Mouse (Mus musculus) forebrain, embryonic 14.5 days (tissue): ENCODE results near the gene Sp7. TPM values are rescaled to one million over a fixed set of nuclear protein-coding genes. Genes with fewer than 3 reads are reported as not detected.

Experiments
- ATAC-seq: fragments of 200-750 bp; cut with Nextera tagmentation; 2 replicates; pipeline ENCODE4 v1.8.0; 2017; ENCODE audit warnings: mild to moderate bottlenecking, moderate library complexity
- DNase-seq: peaks from one replicate; pipeline ENCODE4 v3.0.0-alpha.2; 2015; ENCODE audit warnings: low spot score
- H3K27ac ChIP-seq: fragments of 300-500 bp; sonication (generic); 2 replicates; pipeline ENCODE4 v1.5.1; 2014; ENCODE audit warnings: low read depth, mild to moderate bottlenecking, control low read depth, low read length, moderate library complexity
- H3K27me3 ChIP-seq: fragments of 300-500 bp; sonication (generic); replicated peaks from 2 replicates; pipeline ENCODE4 v1.6.1; 2014; ENCODE audit warnings: low read length, control low read depth, mixed read lengths; ENCODE audit not compliant: control insufficient read depth, insufficient read depth
- H3K36me3 ChIP-seq: fragments of 300-500 bp; sonication (generic); 2 replicates; pipeline ENCODE4 v1.6.1; 2014; ENCODE audit warnings: low read length, control low read depth; ENCODE audit not compliant: control insufficient read depth, insufficient read depth
- H3K4me1 ChIP-seq: fragments of 300-500 bp; sonication (generic); 2 replicates; pipeline ENCODE4 v1.6.1; 2014; ENCODE audit warnings: antibody characterized with exemption, low read length, control low read depth; ENCODE audit not compliant: control insufficient read depth, insufficient read depth
- H3K4me2 ChIP-seq: fragments of 300-500 bp; sonication (generic); 2 replicates; pipeline ENCODE4 v1.6.1; 2014; ENCODE audit warnings: mild to moderate bottlenecking, control low read depth, low read length
- H3K4me3 ChIP-seq: fragments of 300-500 bp; sonication (generic); 2 replicates; pipeline ENCODE4 v1.5.1; 2014; ENCODE audit warnings: low read depth, low read length, control low read depth
- H3K9ac ChIP-seq: fragments of 300-500 bp; sonication (generic); 2 replicates; pipeline ENCODE4 v1.6.1; 2014; ENCODE audit warnings: mild to moderate bottlenecking, low read length, control low read depth, moderate library complexity
- H3K9me3 ChIP-seq: fragments of 300-500 bp; sonication (generic); replicated peaks from 2 replicates; pipeline ENCODE4 v1.6.1; 2016; ENCODE audit warnings: low read length, control low read depth, mixed read lengths; ENCODE audit not compliant: control insufficient read depth
- WGBS: fragments of 180-500 bp; shearing (Covaris S2); extraction: QIAGEN DNeasy Blood & Tissue Kit; methylation state at CpG from one replicate; pipeline ENCODE4 v1.1.7; 2014; 5-methylcytosine and 5-hydroxymethylcytosine counted together
- polyA plus RNA-seq: library from polyadenylated mRNA; unstranded; fragments of >200 nt; fragmentation: Nextera tagmentation; extraction: Ambion mirVana; gene quantifications from 2 replicates; pipeline ENCODE4 v1.2.1, GENCODE M21; 2014

The Sp7 gene
- polyA plus RNA-seq, 1 experiment from 2014 or later: 0.39 TPM

- no peak for ATAC-seq
Observed at GRCm38 (mm10) chr15:102316263-102316662, 50.7 kb downstream of the Sp7 start.

GRCm38 (mm10) chr15:102315292-102315691 is 51.7 kb downstream of the Sp7 start:
- Histone ChIP-seq H3K36me3 (peaks cover 65% of the 10 kb centered on the region), H3K4me1 (no peaks in the 10 kb centered on the region), H3K9me3 (no peaks in the 10 kb centered on the region), H3K9ac (no peak overlapping the region), H3K4me2 (no peak overlapping the region), H3K27ac (no peak overlapping the region), H3K27me3 (no peaks in the 10 kb centered on the region), H3K4me3 (no peak overlapping the region)
- DNase-seq: no peak
- no peak for ATAC-seq
- WGBS: 92% methylated on average over 8 of the region's 8 CpGs

More at GRCm38 (mm10) chr15:102316263-102316662, 50.7 kb downstream of the Sp7 start:
- WGBS: 88% methylated on average over 6 of the region's 6 CpGs
- peak; percentile 67 for DNase-seq
- Histone ChIP-seq H3K4me2 (no peak overlapping the region), H3K36me3 (peaks cover 67% of the 10 kb centered on the region), H3K27me3 (no peaks in the 10 kb centered on the region), H3K9ac (no peak overlapping the region), H3K4me1 (no peaks in the 10 kb centered on the region), H3K27ac (no peak overlapping the region), H3K4me3 (no peak overlapping the region), H3K9me3 (no peaks in the 10 kb centered on the region)

- Histone ChIP-seq H3K4me2 (no peak overlapping the region), H3K9ac (no peak overlapping the region), H3K4me1 (no peaks in the 10 kb centered on the region), H3K9me3 (no peaks in the 10 kb centered on the region), H3K4me3 (no peak overlapping the region), H3K27me3 (no peaks in the 10 kb centered on the region), H3K27ac (no peak overlapping the region), H3K36me3 (peaks cover 75% of the 10 kb centered on the region)
- no peak for ATAC-seq
- no peak for DNase-seq
Observed at GRCm38 (mm10) chr15:102311489-102311888, 55.5 kb downstream of the Sp7 start.

GRCm38 (mm10) chr15:102310074-102310845 is 56.7 kb downstream of the Sp7 start:
- WGBS: 89% methylated on average over 10 of the region's 10 CpGs
- Histone ChIP-seq H3K36me3 (peaks cover 76% of the 10 kb centered on the region), H3K27ac (no peak overlapping the region), H3K4me1 (no peaks in the 10 kb centered on the region), H3K9me3 (no peaks in the 10 kb centered on the region), H3K9ac (no peak overlapping the region), H3K4me2 (no peak overlapping the region), H3K4me3 (no peak overlapping the region), H3K27me3 (no peaks in the 10 kb centered on the region)
- DNase-seq (no peak), ATAC-seq (no peak)

DNA sequence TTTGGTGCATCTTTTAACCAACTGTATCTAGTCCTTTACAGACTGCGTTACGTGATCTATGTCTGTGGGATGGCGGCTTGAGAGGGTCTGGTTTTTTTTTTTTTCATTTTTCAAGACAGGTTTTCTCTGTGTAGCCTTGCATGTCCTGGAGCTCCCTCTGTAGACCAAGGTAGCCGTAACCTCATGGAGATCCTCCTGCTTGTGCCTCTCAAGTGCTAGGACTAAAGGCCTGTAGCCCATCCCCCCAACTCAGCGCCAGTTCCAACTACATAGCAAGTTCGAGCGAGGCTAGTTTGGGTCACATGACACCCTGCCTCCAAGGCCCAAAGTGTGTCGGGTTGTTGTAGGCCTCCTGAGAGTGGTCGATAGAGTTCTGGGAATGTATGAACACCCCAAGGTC is 58.3 kb downstream of the Sp7 start:
- peaks cover 72% of the 10 kb centered on the region for H3K36me3 ChIP-seq

More for the DNA sequence above, 58.3 kb downstream of the Sp7 start:
- Histone ChIP-seq H3K9ac (no peak overlapping the region), H3K27ac (no peak overlapping the region), H3K9me3 (no peaks in the 10 kb centered on the region), H3K27me3 (no peaks in the 10 kb centered on the region), H3K4me1 (no peaks in the 10 kb centered on the region), H3K4me2 (no peak overlapping the region), H3K4me3 (no peak overlapping the region)
- DNase-seq: no peak
- WGBS: 88% methylated on average over 9 of the region's 9 CpGs
- no peak for ATAC-seq

Other genes starting within 250 kb of the Sp7 start
- 20.9 and 28.1 TPM in 2 replicates for gene Spryd3, start 230.9 kb downstream of the Sp7 start, polyA plus RNA-seq
- 1.3 and 1.6 TPM in 2 replicates for gene Igfbp6, start 222.8 kb downstream of the Sp7 start, polyA plus RNA-seq
- gene Soat2, start 216.7 kb downstream of the Sp7 start, polyA plus RNA-seq: not detected in 2 replicates
- gene Zfp740, start 163.9 kb downstream of the Sp7 start, polyA plus RNA-seq: 52.1 and 60.4 TPM in 2 replicates
- gene Csad, start 162.5 kb downstream of the Sp7 start, polyA plus RNA-seq: 23.3 and 25.6 TPM in 2 replicates
- gene Itgb7, start 135.2 kb downstream of the Sp7 start, polyA plus RNA-seq: 0.38 and 0.49 TPM in 2 replicates
- 4.0 and 5.3 TPM in 2 replicates for gene Rarg, start 109.7 kb downstream of the Sp7 start, polyA plus RNA-seq
- not detected in 2 replicates for gene Gm9918, start 96.6 kb downstream of the Sp7 start, polyA plus RNA-seq
- 43.8 and 48.8 TPM in 2 replicates for gene Mfsd5, start 87.7 kb downstream of the Sp7 start, polyA plus RNA-seq
- 11.5 and 13.5 TPM in 2 replicates for gene Espl1, start 70.9 kb downstream of the Sp7 start, polyA plus RNA-seq
- 509 and 642 TPM in 2 replicates for gene Pfdn5, start 41.1 kb downstream of the Sp7 start, polyA plus RNA-seq
- gene Myg1, start 35.5 kb downstream of the Sp7 start, polyA plus RNA-seq: 90.9 and 108 TPM in 2 replicates
- gene Aaas, start 16.4 kb downstream of the Sp7 start, polyA plus RNA-seq: 43.2 and 48.2 TPM in 2 replicates
- gene Sp1, start 39.0 kb upstream of the Sp7 start, polyA plus RNA-seq: 6.6 and 7.0 TPM in 2 replicates
- gene Amhr2, start 78.2 kb upstream of the Sp7 start, polyA plus RNA-seq: 0.11 and 0.25 TPM in 2 replicates
- gene Prr13, start 91.8 kb upstream of the Sp7 start, polyA plus RNA-seq: 103 and 116 TPM in 2 replicates
- gene Pcbp2, start 103.4 kb upstream of the Sp7 start, polyA plus RNA-seq: 187 and 226 TPM in 2 replicates
- gene Gm10337, start 136.5 kb upstream of the Sp7 start, polyA plus RNA-seq: 13.4 TPM in 1 of 2 replicates, not detected in the other
- 28.6 and 36.9 TPM in 2 replicates for gene Map3k12, start 149.9 kb upstream of the Sp7 start, polyA plus RNA-seq
- 83.9 and 90.7 TPM in 2 replicates for gene Tarbp2, start 151.0 kb upstream of the Sp7 start, polyA plus RNA-seq
- gene Npff, start 157.8 kb upstream of the Sp7 start, polyA plus RNA-seq: 1.3 and 1.4 TPM in 2 replicates